Mouse (Mus musculus) CH12.LX (cell line): ENCODE results near the gene Actr2. TPM values are rescaled to one million over a fixed set of nuclear protein-coding genes. Genes with fewer than 3 reads are reported as not detected.

ENCODE experiments used
- DNase-seq: peaks from one replicate; pipeline ENCODE4 v3.0.0-alpha.2; 2013; ENCODE audit errors: extremely low read depth
- H3K27ac ChIP-seq: 2 replicates; pipeline ENCODE4 v1.5.1; 2012; ENCODE audit warnings: low read depth, mild to moderate bottlenecking, control low read depth, moderate library complexity; ENCODE audit not compliant: insufficient read depth
- H3K27me3 ChIP-seq: replicated peaks from 2 replicates; pipeline ENCODE3; 2012; ENCODE audit warnings: inconsistent platforms
- H3K36me3 ChIP-seq, 2 experiments: replicated peaks in 1 of 2; 2 replicates each; pipeline versions ENCODE3 to v1.6.1; 2012; ENCODE audit warnings: inconsistent platforms in 1 of 2, low read length in 1 of 2, mild to moderate bottlenecking in 1 of 2, mixed read lengths in 1 of 2, moderate library complexity in 1 of 2; ENCODE audit not compliant: control insufficient read depth in 1 of 2, insufficient read depth in 1 of 2
- H3K4me1 ChIP-seq, 2 experiments: 2 replicates each; pipeline ENCODE4 v1.6.1; 2012; ENCODE audit warnings: inconsistent platforms in 1 of 2, moderate library complexity in 1 of 2; ENCODE audit not compliant: insufficient read depth in 2 of 2, control insufficient read depth in 1 of 2
- H3K4me2 ChIP-seq: 2 replicates; pipeline ENCODE4 v1.6.1; 2012; ENCODE audit warnings: low read depth, mild to moderate bottlenecking, control low read depth; ENCODE audit not compliant: poor library complexity, insufficient read depth, severe bottlenecking
- H3K4me3 ChIP-seq, 3 experiments: fragments of 150-350 bp in 1 of 3; sonication (generic) in 1 of 3; replicated peaks in 1 of 3; 2 replicates each; pipeline versions ENCODE3 to v1.5.1; 2011 to 2012; ENCODE audit warnings: low read depth in 2 of 3, low read length in 2 of 3, mild to moderate bottlenecking in 2 of 3, moderate library complexity in 2 of 3, control low read depth in 1 of 3, improper control_type of control experiment in 1 of 3, inconsistent platforms in 1 of 3, mixed read lengths in 1 of 3; ENCODE audit not compliant: poor library complexity in 1 of 3
- H3K79me2 ChIP-seq: replicated peaks from 2 replicates; pipeline ENCODE4 v1.6.1; 2012; ENCODE audit warnings: mild to moderate bottlenecking, moderate library complexity; ENCODE audit not compliant: control insufficient read depth, poor library complexity, insufficient read depth, severe bottlenecking; ENCODE audit errors: extremely low read depth
- H3K9ac ChIP-seq: 2 replicates; pipeline ENCODE4 v1.6.1; 2012; ENCODE audit warnings: low read depth, mild to moderate bottlenecking, control low read depth, moderate library complexity; ENCODE audit not compliant: insufficient read depth
- H3K9me3 ChIP-seq: replicated peaks from 2 replicates; pipeline ENCODE3; 2012; ENCODE audit warnings: low read length, inconsistent platforms, mixed read lengths
- CHD1 ChIP-seq: IDR thresholded peaks from 2 replicates; pipeline ENCODE4 v1.6.1; 2012; ENCODE audit warnings: low read depth, low read length, improper control_type of control experiment, inconsistent platforms
- ELF1 ChIP-seq: IDR thresholded peaks from 2 replicates; pipeline ENCODE4 v1.6.1; 2014; ENCODE audit warnings: low read depth, mild to moderate bottlenecking, inconsistent platforms, low read length, improper control_type of control experiment
- EP300 ChIP-seq: IDR thresholded peaks from 2 replicates; pipeline ENCODE4 v1.6.1; 2011; ENCODE audit warnings: low read length, improper control_type of control experiment
- HCFC1 ChIP-seq: IDR thresholded peaks from 2 replicates; pipeline ENCODE4 v1.6.1; 2012; ENCODE audit warnings: low read depth, mild to moderate bottlenecking, inconsistent platforms, low read length, improper control_type of control experiment
- IRF4 ChIP-seq: IDR thresholded peaks from 2 replicates; pipeline ENCODE4 v1.6.1; 2014; ENCODE audit warnings: low read depth, mild to moderate bottlenecking, inconsistent platforms, low read length, improper control_type of control experiment
- JUN ChIP-seq: IDR thresholded peaks from 2 replicates; pipeline ENCODE4 v1.6.1; 2011; ENCODE audit warnings: low read depth, mild to moderate bottlenecking, low read length, improper control_type of control experiment, moderate library complexity; ENCODE audit not compliant: insufficient read depth
- JUND ChIP-seq: conservative IDR thresholded peaks from 2 replicates; pipeline ENCODE4 v1.6.1; 2011; ENCODE audit warnings: low read depth, low read length, improper control_type of control experiment
- MAX ChIP-seq: IDR thresholded peaks from 2 replicates; pipeline ENCODE4 v1.6.1; 2011; ENCODE audit warnings: low read length, improper control_type of control experiment
- MAZ ChIP-seq: IDR thresholded peaks from 2 replicates; pipeline ENCODE4 v1.6.1; 2012; ENCODE audit warnings: low read depth, mild to moderate bottlenecking, inconsistent platforms, low read length, improper control_type of control experiment, moderate library complexity
- MEF2A ChIP-seq: IDR thresholded peaks from 2 replicates; pipeline ENCODE4 v1.6.1; 2014; ENCODE audit warnings: low read depth, mild to moderate bottlenecking, inconsistent platforms, low read length, improper control_type of control experiment, borderline replicate concordance
- NRF1 ChIP-seq: IDR thresholded peaks from 2 replicates; pipeline ENCODE4 v1.6.1; 2014; ENCODE audit warnings: low read depth, mild to moderate bottlenecking, inconsistent platforms, low read length, improper control_type of control experiment, moderate library complexity
- POLR2A ChIP-seq: IDR thresholded peaks from 2 replicates; pipeline ENCODE4 v1.6.1; 2011; ENCODE audit warnings: low read depth, mild to moderate bottlenecking, improper control_type of control experiment, low read length
- POLR2AphosphoS2 ChIP-seq: IDR thresholded peaks from 2 replicates; pipeline ENCODE4 v1.6.1; 2011; ENCODE audit warnings: low read depth, low read length, improper control_type of control experiment
- SMC3 ChIP-seq: IDR thresholded peaks from 2 replicates; pipeline ENCODE4 v1.6.1; 2011; ENCODE audit warnings: low read depth, low read length, improper control_type of control experiment
- USF1 ChIP-seq: IDR thresholded peaks from 2 replicates; pipeline ENCODE4 v1.6.1; 2014; ENCODE audit warnings: low read depth, mild to moderate bottlenecking, inconsistent platforms, low read length, improper control_type of control experiment
- ZC3H11A ChIP-seq: IDR thresholded peaks from 2 replicates; pipeline ENCODE4 v1.6.1; 2012; ENCODE audit warnings: low read depth, mild to moderate bottlenecking, inconsistent platforms, low read length, improper control_type of control experiment
- ZKSCAN1 ChIP-seq: IDR thresholded peaks from 2 replicates; pipeline ENCODE4 v1.6.1; 2012; ENCODE audit warnings: low read depth, inconsistent platforms, low read length, improper control_type of control experiment, borderline replicate concordance
- ZNF384 ChIP-seq: IDR thresholded peaks from 2 replicates; pipeline ENCODE4 v1.6.1; 2012; ENCODE audit warnings: low read depth, low read length, improper control_type of control experiment, inconsistent platforms
- dilution Hi-C: fragments of 300-500 bp; cut with MboI; formaldehyde crosslinking; loops from 2 replicates; pipeline ENCODE4 v1.14.3; 2020; ENCODE audit warnings: low sequenced_read_pairs; ENCODE audit not compliant: extremely low pct_unique_long_range_greater_than_20kb, extremely low pct_ligation_motif_present
- in situ Hi-C: fragments of 300-500 bp; cut with MboI; formaldehyde crosslinking; loops from 3 replicates; pipeline ENCODE4 v1.14.3; 2019; ENCODE audit warnings: low sequenced_read_pairs, low pct_ligation_motif_present, low pct_unique_long_range_greater_than_20kb, mixed read lengths
- polyA plus RNA-seq: library from polyadenylated mRNA; unstranded; fragments of >175 nt; gene quantifications from 2 replicates; pipeline ENCODE4 v1.2.1, GENCODE M21; 2012; ENCODE audit warnings: low read depth; ENCODE audit not compliant: insufficient read length
- total RNA-seq, 2 experiments: library from RNA; depleted of rRNA; stranded (reverse); fragments of 300-350 nt in 1 of 2; fragments of >200 nt in 1 of 2; gene quantifications; 2 replicates each; pipeline ENCODE4 v1.2.3; 2012 to 2014

Gene Actr2
- total and polyA plus RNA-seq, 3 experiments: 141 to 327 (median 189) TPM

GRCm38 (mm10) chr11:20020720-20021119 lies 92.0 kb downstream of the Actr2 start:
- Histone ChIP-seq H3K9ac (no peak overlapping the region), H3K36me3 (peaks cover 34 to 76% of the 10 kb centered on the region in 2 experiments), H3K4me1 (no peaks in the 10 kb centered on the region), H3K4me2 (no peak overlapping the region), H3K9me3 (no peaks in the 10 kb centered on the region), H3K4me3 (no peak overlapping the region), H3K79me2 (no peaks in the 10 kb centered on the region), H3K27me3 (no peaks in the 10 kb centered on the region), H3K27ac (no peak overlapping the region)
- no peak for DNase-seq
- in situ Hi-C loops (no loop called here), dilution Hi-C loops (no loop called here)
- TF ChIP-seq SMC3 (no peak), ZC3H11A (no peak), CHD1 (no peak), USF1 (no peak), NRF1 (no peak), POLR2A (no peak), HCFC1 (no peak), MAZ (no peak), MEF2A (no peak), ELF1 (no peak), POLR2AphosphoS2 (no peak), EP300 (no peak), IRF4 (no peak), MAX (no peak), ZKSCAN1 (no peak), JUN (no peak)

- H3K9ac ChIP-seq: no peak overlapping the region
- in situ Hi-C loops: loop anchor here (5.0 kb wide), 1 partner anchor 42 kb away; no protein-coding TSS in a partner anchor
- no peaks in the 10 kb centered on the region for H3K27me3 ChIP-seq
- H3K4me1 ChIP-seq: no peaks in the 10 kb centered on the region
- no peak overlapping the region for H3K4me3 ChIP-seq
- dilution Hi-C loops: no loop called here
- no peaks in the 10 kb centered on the region for H3K79me2 ChIP-seq
- DNase-seq: no peak
- H3K4me2 ChIP-seq: no peak overlapping the region
- TF ChIP-seq ZNF384 (peak; percentile 29; the same call in 1 of the 2 replicates), JUND (no peak)
- H3K9me3 ChIP-seq: no peaks in the 10 kb centered on the region
- no peak overlapping the region for H3K27ac ChIP-seq
- peaks cover 31 to 75% of the 10 kb centered on the region in 2 experiments for H3K36me3 ChIP-seq
These were observed 93.8 kb downstream of the Actr2 start for GRCm38 (mm10) chr11:20018905-20019304.
